Mouse (Mus musculus): ENCODE measurements around the gene Maged1. TPM values are rescaled to one million over a fixed set of nuclear protein-coding genes. Genes with fewer than 3 reads are reported as not detected.
"Not testable (repeated sequence)": the region's sequence is repeated elsewhere in the genome, so short reads cannot be mapped to it uniquely, and the experiment has no call there.

The Maged1 gene
- total and polyA plus RNA-seq, 2 experiments from 2014 or later, result 253 to 382 TPM

- no peak overlapping the region for H3K9ac ChIP-seq (replicated peaks; ENCODE audit: low read depth, low read length)
- DNase-seq (ENCODE audit: low spot score) (no peak), ATAC-seq (ENCODE audit: insufficient read depth, low read depth) (no peak)
- H3K9me3 ChIP-seq (replicated peaks; ENCODE audit: control insufficient read depth, low read length), result no peaks in the 10 kb centered on the region
- H3K4me2 ChIP-seq (ENCODE audit: low read depth, low read length), result no peak overlapping the region
- WGBS, result 72% methylated on average over 3 of the region's 3 CpGs
- H3K27ac ChIP-seq (ENCODE audit: low read depth), result no peak overlapping the region
- H3K4me3 ChIP-seq (ENCODE audit: low read depth, low read length), result no peak overlapping the region
- no peaks in the 10 kb centered on the region for H3K4me1 ChIP-seq (ENCODE audit: control insufficient read depth, insufficient read depth)
- no peaks in the 10 kb centered on the region for H3K36me3 ChIP-seq (replicated peaks; ENCODE audit: control insufficient read depth, insufficient read depth, low read length)
- H3K27me3 ChIP-seq (ENCODE audit: control insufficient read depth, insufficient read depth, low read length), result no peaks in the 10 kb centered on the region
- no peak for TF ChIP-seq CTCF (IDR thresholded peaks at IDR 0.05; ENCODE audit: low read depth)
- TF ChIP-seq EP300 (IDR thresholded peaks at IDR 0.05; ENCODE audit: low read depth), result no peak
Measured at GRCm38 (mm10) chrX:94530301-94530700, 11.6 kb downstream of the Maged1 start.

GRCm38 (mm10) chrX:94522166-94522565, 19.8 kb downstream of the Maged1 start:
- H3K4me1 ChIP-seq (ENCODE audit: control insufficient read depth, insufficient read depth), result no peaks in the 10 kb centered on the region
- no peaks in the 10 kb centered on the region for H3K9me3 ChIP-seq (replicated peaks; ENCODE audit: control insufficient read depth, low read length)
- no peaks in the 10 kb centered on the region for H3K27me3 ChIP-seq (ENCODE audit: control insufficient read depth, insufficient read depth, low read length)
- ATAC-seq (ENCODE audit: insufficient read depth, low read depth), result no peak
- no peak for DNase-seq (ENCODE audit: low spot score)
- H3K4me2 ChIP-seq (ENCODE audit: low read depth, low read length), result no peak overlapping the region
- TF ChIP-seq EP300 (IDR thresholded peaks at IDR 0.05; ENCODE audit: low read depth), result no peak
- TF ChIP-seq CTCF (IDR thresholded peaks at IDR 0.05; ENCODE audit: low read depth), result no peak
- no peak overlapping the region for H3K9ac ChIP-seq (replicated peaks; ENCODE audit: low read depth, low read length)
- 68% methylated on average over 3 of the region's 3 CpGs for WGBS
- H3K36me3 ChIP-seq (replicated peaks; ENCODE audit: control insufficient read depth, insufficient read depth, low read length), result no peaks in the 10 kb centered on the region
- H3K27ac ChIP-seq (ENCODE audit: low read depth), result no peak overlapping the region
- no peak overlapping the region for H3K4me3 ChIP-seq (ENCODE audit: low read depth, low read length)

GRCm38 (mm10) chrX:94508442-94508819, 33.5 kb downstream of the Maged1 start:
- 54% methylated on average over 3 of the region's 3 CpGs for WGBS
- Histone ChIP-seq H3K4me1 (ENCODE audit: control insufficient read depth, insufficient read depth) (no peaks in the 10 kb centered on the region), H3K9ac (replicated peaks; ENCODE audit: low read depth, low read length) (no peak overlapping the region), H3K36me3 (replicated peaks; ENCODE audit: control insufficient read depth, insufficient read depth, low read length) (no peaks in the 10 kb centered on the region), H3K4me2 (ENCODE audit: low read depth, low read length) (no peak overlapping the region), H3K27me3 (ENCODE audit: control insufficient read depth, insufficient read depth, low read length) (no peaks in the 10 kb centered on the region), H3K4me3 (ENCODE audit: low read depth, low read length) (no peak overlapping the region), H3K27ac (ENCODE audit: low read depth) (no peak overlapping the region), H3K9me3 (replicated peaks; ENCODE audit: control insufficient read depth, low read length) (no peaks in the 10 kb centered on the region)
- DNase-seq (ENCODE audit: low spot score) (no peak), ATAC-seq (ENCODE audit: insufficient read depth, low read depth) (no peak)
- no peak for TF ChIP-seq EP300 (IDR thresholded peaks at IDR 0.05; ENCODE audit: low read depth)
- no peak for TF ChIP-seq CTCF (IDR thresholded peaks at IDR 0.05; ENCODE audit: low read depth)

- H3K27me3 ChIP-seq (ENCODE audit: control insufficient read depth, insufficient read depth, low read length); H3K9me3 ChIP-seq (replicated peaks; ENCODE audit: control insufficient read depth, low read length); H3K27ac ChIP-seq (ENCODE audit: low read depth); H3K36me3 ChIP-seq (replicated peaks; ENCODE audit: control insufficient read depth, insufficient read depth, low read length); H3K4me1 ChIP-seq (ENCODE audit: control insufficient read depth, insufficient read depth); ATAC-seq (ENCODE audit: insufficient read depth, low read depth); H3K4me2 ChIP-seq (ENCODE audit: low read depth, low read length); H3K9ac ChIP-seq (replicated peaks; ENCODE audit: low read depth, low read length); DNase-seq (ENCODE audit: low spot score); H3K4me3 ChIP-seq (ENCODE audit: low read depth, low read length): not testable (repeated sequence)
- WGBS, result 32% methylated on average over 6 of the region's 14 CpGs
Measured at GRCm38 (mm10) chrX:94507698-94508441, 34.1 kb downstream of the Maged1 start.

- H3K27ac ChIP-seq (ENCODE audit: low read depth), result no peak overlapping the region
- 75% methylated on average over 2 of the region's 2 CpGs for WGBS
- H3K27me3 ChIP-seq (ENCODE audit: control insufficient read depth, insufficient read depth, low read length), result peaks cover 2% of the 10 kb centered on the region; the same call in 1 of the 2 replicates
- H3K4me2 ChIP-seq (ENCODE audit: low read depth, low read length), result no peak overlapping the region
- no peak overlapping the region for H3K4me3 ChIP-seq (ENCODE audit: low read depth, low read length)
- DNase-seq (ENCODE audit: low spot score) (no peak), ATAC-seq (ENCODE audit: insufficient read depth, low read depth) (no peak)
- H3K9ac ChIP-seq (replicated peaks; ENCODE audit: low read depth, low read length), result no peak overlapping the region
- H3K9me3 ChIP-seq (replicated peaks; ENCODE audit: control insufficient read depth, low read length), result no peaks in the 10 kb centered on the region
- TF ChIP-seq CTCF (IDR thresholded peaks at IDR 0.05; ENCODE audit: low read depth), result no peak
- no peak for TF ChIP-seq EP300 (IDR thresholded peaks at IDR 0.05; ENCODE audit: low read depth)
- H3K36me3 ChIP-seq (replicated peaks; ENCODE audit: control insufficient read depth, insufficient read depth, low read length), result no peaks in the 10 kb centered on the region
- H3K4me1 ChIP-seq (ENCODE audit: control insufficient read depth, insufficient read depth), result no peaks in the 10 kb centered on the region
Measured at GRCm38 (mm10) chrX:94486001-94486792, 55.7 kb downstream of the Maged1 start.

Other genes starting within 250 kb of the Maged1 start
- gene Fam90a1b, start 175.4 kb downstream of the Maged1 start, total RNA-seq (2014; rRNA removed; ENCODE audit: low replicate concordance), result not detected in 2 replicates
- gene Fam90a1b, start 175.4 kb downstream of the Maged1 start, polyA plus RNA-seq (2015; fragmentation: Nextera tagmentation; extraction: Ambion mirVana), result not detected in 2 replicates
- 168 and 242 TPM in 2 replicates for gene Apoo, start 175.0 kb downstream of the Maged1 start, total RNA-seq (2014; rRNA removed; ENCODE audit: low replicate concordance)
- 395 and 420 TPM in 2 replicates for gene Apoo, start 175.0 kb downstream of the Maged1 start, polyA plus RNA-seq (2015; fragmentation: Nextera tagmentation; extraction: Ambion mirVana)
- 0.27 and 3.4 TPM in 2 replicates for gene Gspt2, start 93.9 kb upstream of the Maged1 start, total RNA-seq (2014; rRNA removed; ENCODE audit: low replicate concordance)
- gene Gspt2, start 93.9 kb upstream of the Maged1 start, polyA plus RNA-seq (2015; fragmentation: Nextera tagmentation; extraction: Ambion mirVana), result 1.0 and 1.2 TPM in 2 replicates
- gene Zxdb, start 182.4 kb upstream of the Maged1 start, total RNA-seq (2014; rRNA removed; ENCODE audit: low replicate concordance), result 2.3 and 12.1 TPM in 2 replicates
- 0.41 and 0.48 TPM in 2 replicates for gene Zxdb, start 182.4 kb upstream of the Maged1 start, polyA plus RNA-seq (2015; fragmentation: Nextera tagmentation; extraction: Ambion mirVana)